Mouse (Mus musculus) CD4-positive, CD25-positive, alpha-beta regulatory T cell (primary cell): ENCODE data around the gene Iltifb. TPM values are rescaled to one million over a fixed set of nuclear protein-coding genes. Genes with fewer than 3 reads are reported as not detected.

Experiments
- polyA plus RNA-seq: library from polyadenylated mRNA; unstranded; fragments of 100-300 nt; shearing (Covaris generic); gene quantifications from one replicate; pipeline ENCODE4 v1.2.1, GENCODE M21; 2017

The Iltifb gene
- not detected for polyA plus RNA-seq

DNA sequence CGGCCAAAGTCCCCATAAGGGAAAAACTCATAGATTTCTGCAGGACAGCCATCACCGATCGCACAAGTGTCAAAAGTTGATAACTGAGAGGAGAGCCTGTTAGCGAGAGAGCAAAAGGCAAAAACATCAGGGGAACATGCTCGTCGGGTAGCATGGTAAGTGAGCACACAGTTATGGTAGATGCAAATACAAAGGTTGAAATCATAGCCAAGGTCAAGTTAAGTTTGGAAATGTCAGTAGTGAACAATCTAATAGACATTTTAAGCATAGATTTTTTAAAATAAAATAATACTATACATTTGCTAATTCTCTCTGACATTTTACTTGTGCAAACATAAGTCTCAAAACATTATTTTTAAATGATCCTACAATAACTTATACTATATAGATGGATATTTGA is at the start of gene Iltifb:
Gene Iltifb, minus strand, starts transcription at position 101 of the 400 bp plus-strand sequence.

DNA sequence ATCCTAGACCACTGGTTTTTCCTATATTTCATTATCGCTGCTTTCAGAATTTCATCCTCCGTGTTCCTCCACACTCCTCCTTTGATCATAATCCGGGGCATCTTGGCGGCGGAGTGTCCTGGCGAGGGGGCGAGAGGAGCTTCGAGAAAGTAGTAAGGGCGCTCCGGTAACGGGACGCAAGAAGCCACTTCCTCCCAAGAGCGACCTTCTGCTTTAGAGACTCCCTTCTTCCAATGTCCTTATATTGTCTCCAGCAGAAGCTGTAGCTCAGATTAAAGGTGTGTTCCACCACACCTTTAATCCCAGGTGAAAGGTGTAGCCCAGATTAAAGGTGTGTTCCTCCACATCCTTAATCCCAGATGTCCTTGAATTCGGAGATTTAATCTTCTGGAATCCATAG is 48.3 kb upstream of the Iltifb start, which contains the start of gene Gm9046:
Gene Gm9046, minus strand, starts transcription at position 101 of the 400 bp plus-strand sequence.

DNA sequence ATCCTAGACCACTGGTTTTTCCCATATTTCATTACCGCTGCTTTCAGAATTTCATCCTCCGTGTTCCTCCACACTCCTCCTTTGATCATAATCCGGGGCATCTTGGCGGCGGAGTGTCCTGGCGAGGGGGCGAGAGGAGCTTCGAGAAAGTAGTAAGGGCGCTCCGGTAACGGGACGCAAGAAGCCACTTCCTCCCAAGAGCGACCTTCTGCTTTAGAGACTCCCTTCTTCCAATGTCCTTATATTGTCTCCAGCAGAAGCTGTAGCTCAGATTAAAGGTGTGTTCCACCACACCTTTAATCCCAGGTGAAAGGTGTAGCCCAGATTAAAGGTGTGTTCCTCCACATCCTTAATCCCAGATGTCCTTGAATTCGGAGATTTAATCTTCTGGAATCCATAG is 42.9 kb upstream of the Iltifb start, which contains the start of gene Gm9045:
Gene Gm9045, minus strand, starts transcription at position 101 of the 400 bp plus-strand sequence.

GRCm38 (mm10) chr10:118332308-118332707 is 37.5 kb upstream of the Iltifb start, which contains the start of gene Gm9044:
Gm9044 (minus strand) TSS chr10:118332408.

GRCm38 (mm10) chr10:118326869-118327268 is 32.0 kb upstream of the Iltifb start, which contains the start of gene Gm9040:
Gm9040 (minus strand) TSS chr10:118326969.

GRCm38 (mm10) chr10:118258388-118258787 is 36.5 kb downstream of the Iltifb start, which contains the start of gene Gm32802:
Gm32802 (plus strand) TSS chr10:118258688.

GRCm38 (mm10) chr10:118240680-118241079 is 54.2 kb downstream of the Iltifb start, which contains the start of gene Gm32717:
Gm32717 (minus strand) TSS chr10:118240780.

Other genes starting within 250 kb of the Iltifb start
- 8.4 TPM for gene Mdm1, start 153.2 kb downstream of the Iltifb start, polyA plus RNA-seq
- gene Il22, start 90.1 kb downstream of the Iltifb start, polyA plus RNA-seq = not detected
- gene Gm32717, start 54.3 kb downstream of the Iltifb start, polyA plus RNA-seq = 0.08 TPM
- 0.08 TPM for gene Gm32802, start 36.4 kb downstream of the Iltifb start, polyA plus RNA-seq
- 0.20 TPM for gene Gm9040, start 31.9 kb upstream of the Iltifb start, polyA plus RNA-seq
- 0.20 TPM for gene Gm9044, start 37.4 kb upstream of the Iltifb start, polyA plus RNA-seq
- not detected for gene Gm9045, start 42.8 kb upstream of the Iltifb start, polyA plus RNA-seq
- not detected for gene Gm9046, start 48.2 kb upstream of the Iltifb start, polyA plus RNA-seq
- not detected for gene Gm9048, start 53.6 kb upstream of the Iltifb start, polyA plus RNA-seq
- gene Gm9049, start 59.1 kb upstream of the Iltifb start, polyA plus RNA-seq = not detected
- 4.5 TPM for gene Ifng, start 146.0 kb upstream of the Iltifb start, polyA plus RNA-seq